Mouse (Mus musculus) heart, embryonic 13.5 days (tissue): ENCODE measurements around the gene Alg3. TPM values are rescaled to one million over a fixed set of nuclear protein-coding genes. Genes with fewer than 3 reads are reported as not detected.

Source experiments
- ATAC-seq: fragments of 200-750 bp; cut with Nextera tagmentation; 2 replicates; pipeline ENCODE4 v1.8.0; 2017; ENCODE audit warnings: moderate TSS enrichment; ENCODE audit not compliant: insufficient number of reproducible peaks, low FRiP score, low TSS enrichment; ENCODE audit errors: extremely low read depth
- H3K27ac ChIP-seq: fragments of 300-500 bp; sonication (generic); replicated peaks from 2 replicates; pipeline ENCODE4 v1.5.1; 2015; ENCODE audit warnings: moderate library complexity, mild to moderate bottlenecking, inconsistent platforms
- H3K27me3 ChIP-seq: fragments of 300-500 bp; sonication (generic); replicated peaks from 2 replicates; pipeline ENCODE4 v1.6.1; 2015; ENCODE audit warnings: mild to moderate bottlenecking, inconsistent platforms
- H3K36me3 ChIP-seq: fragments of 300-500 bp; sonication (generic); 2 replicates; pipeline ENCODE4 v1.6.1; 2015; ENCODE audit warnings: mild to moderate bottlenecking, inconsistent platforms
- H3K4me1 ChIP-seq: fragments of 300-500 bp; sonication (generic); 2 replicates; pipeline ENCODE4 v1.6.1; 2015; ENCODE audit warnings: inconsistent platforms
- H3K4me2 ChIP-seq: fragments of 300-500 bp; sonication (generic); 2 replicates; pipeline ENCODE4 v1.6.1; 2015; ENCODE audit warnings: inconsistent platforms, mild to moderate bottlenecking, moderate library complexity
- H3K4me3 ChIP-seq: fragments of 300-500 bp; sonication (generic); 2 replicates; pipeline ENCODE4 v1.5.1; 2015; ENCODE audit warnings: moderate library complexity, mild to moderate bottlenecking, inconsistent platforms
- H3K9ac ChIP-seq: fragments of 300-500 bp; sonication (generic); 2 replicates; pipeline ENCODE4 v1.6.1; 2015; ENCODE audit warnings: inconsistent platforms, mild to moderate bottlenecking, moderate library complexity
- H3K9me3 ChIP-seq: fragments of 300-500 bp; sonication (generic); 2 replicates; pipeline ENCODE4 v1.6.1; 2016; ENCODE audit warnings: inconsistent platforms
- WGBS: fragments of 180-500 bp; shearing (Covaris S2); methylation state at CpG from one replicate; pipeline ENCODE4 v1.1.7; 2015; ENCODE audit warnings: mixed read lengths; 5-methylcytosine and 5-hydroxymethylcytosine counted together
- polyA plus RNA-seq: library from polyadenylated mRNA; unstranded; fragments of >200 nt; fragmentation: Nextera tagmentation; extraction: Ambion mirVana; gene quantifications from 2 replicates; pipeline ENCODE4 v1.2.1, GENCODE M21; 2015

Alg3 gene
- 33.3 and 35.3 TPM in 2 replicates for polyA plus RNA-seq

- Histone ChIP-seq H3K27me3 (no peaks in the 10 kb centered on the region), H3K27ac (peak within 1 kb of the TSS; percentile 79)
- WGBS = 2% methylated on average over 41 of the region's 41 CpGs
Observed at GRCm38 (mm10) chr16:20611357-20612227, at the start of gene Alg3, which contains the start of the genes Eef1akmt4 and Gm49333. Gene Alg3, minus strand, starts transcription at chr16:20611735. Gene Eef1akmt4, plus strand, starts transcription at chr16:20611593. Gene Gm49333, plus strand, starts transcription at chr16:20611610.

GRCm38 (mm10) chr16:20657661-20658060, 46.1 kb upstream of the Alg3 start:
- 84% methylated on average over 4 of the region's 4 CpGs for WGBS
- H3K27ac ChIP-seq = no peak overlapping the region
- no peak overlapping the region for H3K4me3 ChIP-seq
- ATAC-seq = no peak
- peaks cover 8% of the 10 kb centered on the region for H3K4me1 ChIP-seq
- no peak overlapping the region for H3K4me2 ChIP-seq
- H3K9ac ChIP-seq = no peak overlapping the region
- H3K9me3 ChIP-seq = no peaks in the 10 kb centered on the region
- peaks cover 98% of the 10 kb centered on the region for H3K36me3 ChIP-seq
- no peaks in the 10 kb centered on the region for H3K27me3 ChIP-seq

More at GRCm38 (mm10) chr16:20611357-20612227, at the start of gene Alg3, which contains the start of the genes Eef1akmt4 and Gm49333:
- no peaks in the 10 kb centered on the region for H3K9me3 ChIP-seq
- peaks cover 16% of the 10 kb centered on the region for H3K36me3 ChIP-seq
- H3K4me1 ChIP-seq = peaks cover 21% of the 10 kb centered on the region
- ATAC-seq = peak; percentile 90; the same call in 1 of the 2 replicates
- H3K4me2 ChIP-seq = peak within 1 kb of the TSS; percentile 97
- H3K4me3 ChIP-seq = peak within 1 kb of the TSS; percentile 84
- peak within 1 kb of the TSS; percentile 90 for H3K9ac ChIP-seq

- no peak overlapping the region for H3K9ac ChIP-seq
- peak overlapping the region; percentile 97; the same call in 1 of the 2 replicates for H3K4me2 ChIP-seq
- peaks cover 57% of the 10 kb centered on the region for H3K36me3 ChIP-seq
- no peaks in the 10 kb centered on the region for H3K9me3 ChIP-seq
- H3K4me1 ChIP-seq = peaks cover 18% of the 10 kb centered on the region
- 48% methylated on average over 2 of the region's 2 CpGs for WGBS
- H3K4me3 ChIP-seq = no peak overlapping the region
- no peak overlapping the region for H3K27ac ChIP-seq
- no peak for ATAC-seq
- H3K27me3 ChIP-seq = no peaks in the 10 kb centered on the region
Observed at GRCm38 (mm10) chr16:20653315-20653714, 41.8 kb upstream of the Alg3 start.

GRCm38 (mm10) chr16:20651947-20652310, 40.4 kb upstream of the Alg3 start:
- peak overlapping the region; percentile 97 for H3K4me2 ChIP-seq
- H3K9ac ChIP-seq = peak overlapping the region; percentile 95
- peaks cover 43% of the 10 kb centered on the region for H3K36me3 ChIP-seq
- ATAC-seq = no peak
- peak overlapping the region; percentile 80 for H3K4me3 ChIP-seq
- H3K27me3 ChIP-seq = no peaks in the 10 kb centered on the region
- WGBS = 10% methylated on average over 11 of the region's 12 CpGs
- no peaks in the 10 kb centered on the region for H3K9me3 ChIP-seq
- peak overlapping the region; percentile 82 for H3K27ac ChIP-seq
- H3K4me1 ChIP-seq = peaks cover 18% of the 10 kb centered on the region

GRCm38 (mm10) chr16:20651076-20651946, 39.8 kb upstream of the Alg3 start, which contains the start of gene Psmd2:
Gene Psmd2, plus strand, starts transcription at chr16:20651652.
- H3K36me3 ChIP-seq = peaks cover 36% of the 10 kb centered on the region
- peak; percentile 93 for ATAC-seq
- H3K9ac ChIP-seq = peak within 1 kb of the TSS; percentile 95
- peak within 1 kb of the TSS; percentile 80 for H3K4me3 ChIP-seq
- H3K27me3 ChIP-seq = 0 out of 2 replicates have a peak, but pooled peaks cover 2% of the 10 kb centered on the region
- 2% methylated on average over 46 of the region's 46 CpGs for WGBS
- peak within 1 kb of the TSS; percentile 82 for H3K27ac ChIP-seq
- no peaks in the 10 kb centered on the region for H3K9me3 ChIP-seq
- H3K4me1 ChIP-seq = peaks cover 18% of the 10 kb centered on the region
- peak within 1 kb of the TSS; percentile 97 for H3K4me2 ChIP-seq

GRCm38 (mm10) chr16:20643911-20644310, 32.4 kb upstream of the Alg3 start:
- Histone ChIP-seq H3K36me3 (no peaks in the 10 kb centered on the region), H3K9ac (no peak overlapping the region), H3K27me3 (peaks cover 4% of the 10 kb centered on the region; the same call in 1 of the 2 replicates), H3K4me3 (no peak overlapping the region), H3K9me3 (no peaks in the 10 kb centered on the region), H3K4me1 (no peaks in the 10 kb centered on the region), H3K4me2 (no peak overlapping the region), H3K27ac (no peak overlapping the region)
- 67% methylated on average over 7 of the region's 7 CpGs for WGBS
- no peak for ATAC-seq

GRCm38 (mm10) chr16:20642161-20642560, 30.6 kb upstream of the Alg3 start:
- WGBS = 1% methylated on average over 8 of the region's 8 CpGs
- no peaks in the 10 kb centered on the region for H3K36me3 ChIP-seq
- H3K4me2 ChIP-seq = no peak overlapping the region
- H3K27ac ChIP-seq = no peak overlapping the region
- no peaks in the 10 kb centered on the region for H3K4me1 ChIP-seq
- no peak overlapping the region for H3K9ac ChIP-seq
- no peak overlapping the region for H3K4me3 ChIP-seq
- H3K27me3 ChIP-seq = peaks cover 4% of the 10 kb centered on the region; the same call in 1 of the 2 replicates
- ATAC-seq = no peak
- H3K9me3 ChIP-seq = no peaks in the 10 kb centered on the region

- H3K27ac ChIP-seq = no peak overlapping the region
Observed at GRCm38 (mm10) chr16:20638367-20638766, 26.8 kb upstream of the Alg3 start.

GRCm38 (mm10) chr16:20637410-20637809, 25.9 kb upstream of the Alg3 start:
- Histone ChIP-seq H3K4me1 (no peaks in the 10 kb centered on the region), H3K36me3 (no peaks in the 10 kb centered on the region), H3K9me3 (no peaks in the 10 kb centered on the region), H3K27ac (no peak overlapping the region), H3K9ac (no peak overlapping the region), H3K4me3 (no peak overlapping the region), H3K27me3 (0 out of 2 replicates have a peak, but pooled peaks cover 4% of the 10 kb centered on the region), H3K4me2 (no peak overlapping the region)
- 63% methylated on average over 8 of the region's 8 CpGs for WGBS
- no peak for ATAC-seq

More at GRCm38 (mm10) chr16:20638367-20638766, 26.8 kb upstream of the Alg3 start:
- Histone ChIP-seq H3K9me3 (no peaks in the 10 kb centered on the region), H3K4me1 (no peaks in the 10 kb centered on the region), H3K27me3 (0 out of 2 replicates have a peak, but pooled peaks cover 3% of the 10 kb centered on the region), H3K4me2 (no peak overlapping the region), H3K36me3 (no peaks in the 10 kb centered on the region), H3K9ac (no peak overlapping the region), H3K4me3 (no peak overlapping the region)
- ATAC-seq = no peak
- WGBS = 75% methylated on average over 8 of the region's 8 CpGs

- Histone ChIP-seq H3K36me3 (no peaks in the 10 kb centered on the region), H3K9me3 (no peaks in the 10 kb centered on the region), H3K9ac (peak within 1 kb of the TSS; percentile 77), H3K27me3 (peaks cover 47% of the 10 kb centered on the region), H3K27ac (no peak within 1 kb of the TSS), H3K4me1 (peaks cover 12% of the 10 kb centered on the region), H3K4me2 (peak within 1 kb of the TSS; percentile 92), H3K4me3 (peak within 1 kb of the TSS; percentile 64)
- ATAC-seq = no peak
- WGBS = 7% methylated on average over 54 of the region's 54 CpGs
Observed at GRCm38 (mm10) chr16:20629731-20630634, 18.4 kb upstream of the Alg3 start, which contains the start of gene Ece2. Gene Ece2, plus strand, starts transcription at chr16:20629828.
